Mouse (Mus musculus): ENCODE results near the gene Gm10260.

Gm10260 gene

DNA sequence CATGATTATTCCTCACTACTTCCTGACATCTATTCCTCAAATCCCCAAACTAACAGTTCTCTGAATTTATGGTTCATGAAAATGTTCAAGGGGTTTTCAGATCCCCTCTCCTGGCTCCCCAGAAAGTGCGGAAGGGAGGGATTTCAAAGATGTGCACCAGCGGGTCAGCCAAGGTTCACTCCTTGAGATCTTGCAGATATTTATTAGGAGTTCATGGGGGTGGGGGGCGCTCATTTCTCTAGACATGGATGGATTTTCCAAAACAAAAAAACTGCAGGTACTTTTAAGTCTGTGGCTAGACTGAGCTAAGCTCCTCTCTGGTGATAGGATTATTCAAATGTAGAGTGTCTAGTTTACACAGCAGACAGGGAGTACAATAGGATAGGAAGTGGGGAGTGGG, 8.4 kb upstream of the Gm10260 start:
- no peak for DNase-seq (ENCODE audit: low read depth, low spot score)

GRCm38 (mm10) chr13:97768046-97768682, 7.7 kb upstream of the Gm10260 start:
- DNase-seq (ENCODE audit: low read depth, low spot score): no peak

GRCm38 (mm10) chr13:97766600-97766999, 6.2 kb upstream of the Gm10260 start:
- DNase-seq (ENCODE audit: low read depth, low spot score): no peak

DNA sequence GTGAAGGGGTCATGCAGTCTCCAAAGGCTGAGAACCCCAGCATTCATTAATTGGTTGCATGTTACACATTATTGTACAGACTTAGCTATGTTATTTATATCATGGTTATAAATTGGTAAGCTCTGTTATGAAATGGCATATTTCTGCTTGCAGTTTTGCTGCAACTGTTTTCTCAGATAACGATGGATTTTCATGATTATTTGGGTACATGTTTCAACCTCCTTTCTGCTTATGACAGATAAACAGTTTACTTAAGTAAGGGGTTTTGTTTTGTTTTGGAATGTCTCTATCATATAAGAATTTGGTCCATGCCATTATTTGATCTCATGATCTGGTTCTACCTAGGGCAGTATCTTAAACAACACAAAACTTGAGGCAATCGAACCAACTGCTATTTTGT, 5.5 kb upstream of the Gm10260 start:
- DNase-seq (ENCODE audit: low read depth, low spot score): no peak

DNA sequence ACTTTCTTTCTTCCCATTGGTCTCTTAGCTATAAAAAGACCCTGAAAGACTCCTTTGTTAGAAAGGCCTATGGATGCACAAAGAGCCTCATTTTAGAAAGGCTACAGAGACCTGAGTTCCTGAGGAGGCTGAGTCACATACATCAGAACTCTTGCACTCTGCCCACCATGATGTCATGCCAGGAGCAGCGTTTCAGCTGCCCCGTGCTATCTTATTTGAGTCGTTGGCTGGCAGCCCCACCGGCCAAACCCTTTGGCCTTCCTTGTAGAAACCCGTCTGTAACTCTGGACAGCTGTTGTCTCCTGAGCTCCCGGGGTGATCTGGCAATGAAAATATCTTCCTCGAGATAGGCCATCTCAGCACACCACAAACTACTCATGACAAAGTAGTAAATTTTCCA, 3.6 kb upstream of the Gm10260 start:
- DNase-seq (ENCODE audit: low read depth, low spot score): no peak

- DNase-seq (ENCODE audit: low read depth, low spot score): no peak
Observed at GRCm38 (mm10) chr13:97763436-97763835, 3.0 kb upstream of the Gm10260 start.

DNA sequence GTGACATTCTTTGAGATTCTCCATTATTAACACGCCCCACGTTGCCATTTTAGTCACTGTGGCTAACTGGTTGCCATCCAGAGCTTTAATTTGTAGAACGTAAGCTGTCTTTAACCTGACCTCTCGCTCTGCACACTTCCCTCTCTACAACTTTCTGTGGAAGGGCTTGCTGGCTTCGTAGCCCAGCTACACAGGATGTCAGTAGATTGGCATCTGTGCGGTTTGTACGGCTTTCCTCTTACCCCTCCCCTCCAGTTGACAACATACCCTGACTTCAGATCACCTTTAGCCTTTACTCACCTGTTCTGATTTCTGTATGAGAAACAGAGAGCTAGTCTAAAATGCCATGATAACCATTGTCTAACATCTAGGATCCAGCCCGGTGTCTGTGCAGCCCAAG, 1.7 kb upstream of the Gm10260 start:
- DNase-seq (ENCODE audit: low read depth, low spot score): no peak

GRCm38 (mm10) chr13:97757033-97757432, 3.4 kb downstream of the Gm10260 start:
- no peak for DNase-seq (ENCODE audit: low read depth, low spot score)

DNA sequence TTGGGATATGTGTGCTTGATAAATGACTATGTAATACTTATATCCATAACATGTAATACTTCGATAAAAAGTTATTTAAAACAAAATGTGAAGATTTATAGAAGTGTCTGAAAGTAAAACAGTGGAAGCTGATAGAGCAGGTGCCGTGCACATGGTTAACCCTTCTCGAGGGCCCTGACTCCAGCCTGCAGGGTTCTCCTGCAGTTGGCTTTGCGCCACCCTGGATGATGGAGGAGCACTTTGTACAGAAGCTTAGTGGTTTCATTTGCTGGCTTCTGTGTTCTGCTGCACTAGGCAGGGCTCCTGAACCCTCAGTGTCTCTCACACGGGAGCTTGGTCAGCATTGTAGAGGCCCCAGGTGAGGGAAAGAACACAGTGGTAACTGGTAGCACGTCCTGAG, 4.3 kb downstream of the Gm10260 start:
- DNase-seq (ENCODE audit: low read depth, low spot score): no peak

GRCm38 (mm10) chr13:97750851-97751381, 9.5 kb downstream of the Gm10260 start:
- DNase-seq (ENCODE audit: low read depth, low spot score): no peak

DNA sequence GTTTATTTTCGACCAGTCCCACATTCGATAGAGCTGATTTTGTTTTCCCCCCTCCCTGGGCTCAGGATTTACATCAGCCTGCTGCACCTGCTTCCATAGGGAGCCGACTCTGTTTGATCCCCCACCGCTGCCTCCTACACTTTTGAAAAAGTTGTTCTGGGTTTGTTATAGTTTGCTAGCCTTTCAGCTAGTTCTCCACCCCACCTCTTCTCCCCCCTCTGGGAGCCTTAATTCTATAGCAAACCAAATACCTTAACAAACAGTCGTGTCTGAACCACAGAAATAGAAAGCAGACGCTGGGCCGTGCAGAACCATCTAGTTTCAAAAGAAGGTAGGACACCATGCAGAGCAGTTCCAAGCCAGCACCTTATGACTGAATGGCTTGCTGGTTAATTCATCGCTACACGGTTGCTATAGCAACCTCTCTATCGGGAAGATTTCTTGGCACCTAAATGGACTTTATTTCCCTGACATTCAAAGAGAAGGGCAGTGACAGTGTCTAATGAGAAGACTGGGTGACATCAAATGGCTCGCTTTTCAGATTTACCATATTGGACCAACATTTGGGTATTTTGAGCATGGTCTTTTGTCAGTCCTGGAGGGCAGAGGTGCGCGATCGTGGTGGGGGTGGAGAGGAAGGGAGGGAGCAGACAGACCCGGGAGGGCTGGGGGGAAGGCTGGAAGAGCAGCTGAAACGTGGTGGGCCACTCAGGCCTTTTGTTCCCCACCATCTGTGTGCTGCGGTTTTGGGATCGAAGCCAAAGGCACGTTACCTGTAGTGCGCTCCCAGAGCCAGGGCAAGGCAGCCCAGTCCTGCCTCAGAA, 13.2 kb downstream of the Gm10260 start:
- DNase-seq (ENCODE audit: low read depth, low spot score): no peak

DNA sequence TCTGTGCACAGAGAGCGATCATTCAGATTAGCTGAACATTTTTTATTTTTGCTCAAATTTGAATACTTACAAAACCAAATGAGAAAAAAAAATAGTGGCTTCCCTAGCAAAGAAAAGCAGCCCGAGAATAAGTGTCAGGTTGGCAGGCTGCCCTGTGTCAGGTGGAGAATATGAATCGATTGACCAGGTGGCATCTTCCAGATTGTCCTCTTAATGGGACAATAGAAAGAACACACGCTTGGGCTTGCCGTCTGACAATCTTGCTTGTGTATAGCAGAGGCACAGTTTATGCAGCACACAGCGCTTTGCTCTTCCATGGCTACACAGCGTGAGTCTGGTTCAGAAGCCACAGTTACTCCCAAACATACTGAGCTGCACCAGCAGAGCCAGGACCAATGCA, 15.8 kb downstream of the Gm10260 start:
- no peak for DNase-seq (ENCODE audit: low read depth, low spot score)

DNA sequence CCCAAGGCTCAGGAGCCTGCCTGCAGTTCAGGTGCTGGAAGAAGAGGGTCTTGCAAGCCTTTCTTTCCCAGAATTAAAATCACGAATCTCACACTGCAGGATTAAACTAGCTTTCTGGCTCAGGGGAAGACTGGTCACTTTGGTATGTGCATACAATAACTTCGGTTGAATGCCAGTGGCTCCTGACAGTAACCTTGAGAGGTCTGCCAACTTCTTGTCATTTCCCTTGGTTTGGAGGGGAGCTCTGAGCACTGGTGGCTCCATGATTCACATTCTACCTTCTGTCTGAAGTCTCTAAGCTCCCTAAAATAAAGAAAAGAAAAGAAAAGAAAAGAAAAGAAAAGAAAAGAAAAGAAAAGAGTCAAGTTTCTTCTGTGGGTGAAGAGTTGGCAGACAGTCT, 16.4 kb downstream of the Gm10260 start:
- no peak for DNase-seq (ENCODE audit: low read depth, low spot score)

GRCm38 (mm10) chr13:97743229-97743988, 17.0 kb downstream of the Gm10260 start:
- DNase-seq (ENCODE audit: low read depth, low spot score): no peak

GRCm38 (mm10) chr13:97735931-97736330, 24.5 kb downstream of the Gm10260 start:
- no peak for DNase-seq (ENCODE audit: low read depth, low spot score)

DNA sequence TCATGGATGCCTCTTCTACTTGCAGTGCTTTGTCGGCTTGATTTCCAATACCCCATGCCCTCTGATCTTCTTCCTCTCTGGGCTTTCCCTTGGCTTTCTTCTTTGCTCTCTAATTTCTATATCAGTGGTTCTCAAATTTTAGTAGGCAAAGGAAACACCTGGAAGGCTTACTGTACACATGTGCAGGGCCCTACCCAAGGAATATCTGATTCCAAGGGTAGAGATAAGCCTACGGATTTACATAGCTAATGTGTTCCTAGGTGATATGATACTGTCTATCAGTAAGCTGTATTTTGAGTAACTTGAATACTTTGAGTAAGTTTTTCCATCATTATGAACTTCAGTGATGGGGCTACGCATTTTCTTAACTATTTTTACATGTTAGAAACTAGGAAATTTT, 25.7 kb downstream of the Gm10260 start:
- DNase-seq (ENCODE audit: low read depth, low spot score): no peak

- DNase-seq (ENCODE audit: low read depth, low spot score): peak; percentile 21
Observed at GRCm38 (mm10) chr13:97725160-97725825, 35.1 kb downstream of the Gm10260 start.

DNA sequence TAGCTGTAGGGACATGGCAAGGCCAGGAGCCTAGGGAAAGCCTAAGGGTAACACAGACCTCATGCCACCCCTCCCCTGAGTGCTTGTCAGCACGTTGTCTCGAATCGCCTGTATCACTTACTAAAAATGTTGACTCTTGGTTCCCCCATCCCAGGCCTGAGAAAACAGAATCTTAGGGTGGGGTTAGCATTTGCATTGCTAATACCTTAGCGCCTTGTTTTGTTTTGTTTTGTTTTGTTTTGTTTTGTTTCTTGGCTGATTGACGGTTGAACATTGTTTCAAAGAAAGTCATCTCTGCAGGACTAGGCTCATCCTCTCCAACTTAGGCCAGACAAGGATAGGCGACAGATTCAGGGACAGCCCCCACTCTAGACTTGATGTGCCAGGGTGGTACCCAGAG, 35.9 kb downstream of the Gm10260 start:
- DNase-seq (ENCODE audit: low read depth, low spot score): no peak

- DNase-seq (ENCODE audit: low read depth, low spot score): no peak
Observed at GRCm38 (mm10) chr13:97712506-97713275, 47.7 kb downstream of the Gm10260 start.

- DNase-seq (ENCODE audit: low read depth, low spot score): no peak
Observed at GRCm38 (mm10) chr13:97711510-97711909, 48.9 kb downstream of the Gm10260 start.

All from skeletal muscle tissue, adult 2 months (tissue).